Mouse (Mus musculus) thymus, adult 2 months (tissue): ENCODE data around the gene Magix. TPM values are rescaled to one million over a fixed set of nuclear protein-coding genes. Genes with fewer than 3 reads are reported as not detected.

ENCODE experiments used
- DNase-seq: peaks from one replicate; pipeline ENCODE4 v3.0.0; 2021
- H3K27ac ChIP-seq: fragments of 200-500 bp; 2 replicates; pipeline ENCODE4 v1.5.1; 2012; ENCODE audit warnings: low read length, control low read depth; ENCODE audit not compliant: control insufficient read depth, insufficient read depth
- H3K27me3 ChIP-seq: fragments of 200-500 bp; 2 replicates; pipeline ENCODE4 v1.6.1; 2012; ENCODE audit warnings: mild to moderate bottlenecking, low read length, moderate library complexity, mixed read lengths; ENCODE audit not compliant: control insufficient read depth, insufficient read depth
- H3K36me3 ChIP-seq: fragments of 200-500 bp; 2 replicates; pipeline ENCODE4 v1.6.1; 2012; ENCODE audit warnings: mild to moderate bottlenecking, low read length, moderate library complexity; ENCODE audit not compliant: control insufficient read depth, insufficient read depth
- H3K4me1 ChIP-seq: fragments of 200-500 bp; replicated peaks from 2 replicates; pipeline ENCODE4 v1.6.1; 2012; ENCODE audit warnings: low read length; ENCODE audit not compliant: control insufficient read depth, insufficient read depth
- H3K4me3 ChIP-seq: fragments of 200-500 bp; 2 replicates; pipeline ENCODE4 v1.5.1; 2012; ENCODE audit warnings: mild to moderate bottlenecking, low read length, control low read depth, moderate library complexity; ENCODE audit not compliant: control insufficient read depth, insufficient read depth
- CTCF ChIP-seq: fragments of 200-500 bp; IDR thresholded peaks from 2 replicates; pipeline ENCODE4 v1.5.1; 2012; ENCODE audit warnings: mild to moderate bottlenecking, control low read depth, low read length, moderate library complexity, borderline replicate concordance; ENCODE audit not compliant: control insufficient read depth, poor library complexity, insufficient read depth; ENCODE audit errors: extremely low read depth
- POLR2A ChIP-seq: fragments of 200-500 bp; IDR thresholded peaks from 2 replicates; pipeline ENCODE4 v1.6.1; 2012; ENCODE audit warnings: mild to moderate bottlenecking, low read length, control low read depth, moderate library complexity; ENCODE audit not compliant: control insufficient read depth, poor library complexity, insufficient read depth; ENCODE audit errors: extremely low read depth
- WGBS: fragments of 180-500 bp; shearing (Covaris S2); methylation state at CpG from one replicate; pipeline ENCODE4 v1.1.7; 2018; 5-methylcytosine and 5-hydroxymethylcytosine counted together
- polyA plus RNA-seq: library from polyadenylated mRNA; depleted of rRNA; stranded (reverse); fragments of >200 nt; gene quantifications from 2 replicates; pipeline ENCODE4 v1.2.3, GENCODE M21; 2012

The Magix gene
- polyA plus RNA-seq, 1 experiment = 3.0 TPM

- H3K36me3 ChIP-seq = peaks cover 6% of the 10 kb centered on the region
Observed at GRCm38 (mm10) chrX:7665739-7666502, 15.1 kb downstream of the Magix start.

GRCm38 (mm10) chrX:7664791-7665190 is 16.3 kb downstream of the Magix start:
- H3K27me3 ChIP-seq = no peaks in the 10 kb centered on the region
- no peak overlapping the region for H3K4me3 ChIP-seq
- H3K36me3 ChIP-seq = peaks cover 6% of the 10 kb centered on the region
- no peaks in the 10 kb centered on the region; the same call in 1 of the 2 replicates for H3K4me1 ChIP-seq
- no peak for DNase-seq
- no peak for TF ChIP-seq CTCF
- TF ChIP-seq POLR2A = no peak
- WGBS = 97% methylated on average over 11 of the region's 11 CpGs
- no peak overlapping the region for H3K27ac ChIP-seq

More at GRCm38 (mm10) chrX:7665739-7666502, 15.1 kb downstream of the Magix start:
- no peak overlapping the region for H3K27ac ChIP-seq
- DNase-seq = no peak
- no peak overlapping the region for H3K4me3 ChIP-seq
- H3K4me1 ChIP-seq = peaks cover 7% of the 10 kb centered on the region
- H3K27me3 ChIP-seq = no peaks in the 10 kb centered on the region
- WGBS = 91% methylated on average over 19 of the region's 21 CpGs
- TF ChIP-seq CTCF (no peak), POLR2A (no peak)

GRCm38 (mm10) chrX:7662936-7663335 is 18.1 kb downstream of the Magix start:
- no peaks in the 10 kb centered on the region for H3K27me3 ChIP-seq
- H3K36me3 ChIP-seq = peaks cover 6% of the 10 kb centered on the region
- TF ChIP-seq CTCF = no peak
- no peak for TF ChIP-seq POLR2A
- DNase-seq = no peak
- no peak overlapping the region for H3K27ac ChIP-seq
- H3K4me1 ChIP-seq = peaks cover 7% of the 10 kb centered on the region
- no peak overlapping the region for H3K4me3 ChIP-seq
- 86% methylated on average over 3 of the region's 3 CpGs for WGBS

- no peaks in the 10 kb centered on the region for H3K27me3 ChIP-seq
- H3K4me1 ChIP-seq = peaks cover 11% of the 10 kb centered on the region
- H3K4me3 ChIP-seq = no peak overlapping the region
- 92% methylated on average over 4 of the region's 4 CpGs for WGBS
- no peak for DNase-seq
- no peak for TF ChIP-seq CTCF
- TF ChIP-seq POLR2A = no peak
- no peak overlapping the region for H3K27ac ChIP-seq
- H3K36me3 ChIP-seq = no peaks in the 10 kb centered on the region
Observed at GRCm38 (mm10) chrX:7661086-7661485, 20.0 kb downstream of the Magix start.

GRCm38 (mm10) chrX:7658785-7659589 is 22.1 kb downstream of the Magix start:
- DNase-seq = no peak
- Histone ChIP-seq H3K4me1 (peaks cover 11% of the 10 kb centered on the region), H3K36me3 (no peaks in the 10 kb centered on the region), H3K4me3 (no peak overlapping the region), H3K27me3 (no peaks in the 10 kb centered on the region), H3K27ac (no peak overlapping the region)
- no peak for TF ChIP-seq POLR2A
- no peak for TF ChIP-seq CTCF
- WGBS = 83% methylated on average over 11 of the region's 11 CpGs

DNA sequence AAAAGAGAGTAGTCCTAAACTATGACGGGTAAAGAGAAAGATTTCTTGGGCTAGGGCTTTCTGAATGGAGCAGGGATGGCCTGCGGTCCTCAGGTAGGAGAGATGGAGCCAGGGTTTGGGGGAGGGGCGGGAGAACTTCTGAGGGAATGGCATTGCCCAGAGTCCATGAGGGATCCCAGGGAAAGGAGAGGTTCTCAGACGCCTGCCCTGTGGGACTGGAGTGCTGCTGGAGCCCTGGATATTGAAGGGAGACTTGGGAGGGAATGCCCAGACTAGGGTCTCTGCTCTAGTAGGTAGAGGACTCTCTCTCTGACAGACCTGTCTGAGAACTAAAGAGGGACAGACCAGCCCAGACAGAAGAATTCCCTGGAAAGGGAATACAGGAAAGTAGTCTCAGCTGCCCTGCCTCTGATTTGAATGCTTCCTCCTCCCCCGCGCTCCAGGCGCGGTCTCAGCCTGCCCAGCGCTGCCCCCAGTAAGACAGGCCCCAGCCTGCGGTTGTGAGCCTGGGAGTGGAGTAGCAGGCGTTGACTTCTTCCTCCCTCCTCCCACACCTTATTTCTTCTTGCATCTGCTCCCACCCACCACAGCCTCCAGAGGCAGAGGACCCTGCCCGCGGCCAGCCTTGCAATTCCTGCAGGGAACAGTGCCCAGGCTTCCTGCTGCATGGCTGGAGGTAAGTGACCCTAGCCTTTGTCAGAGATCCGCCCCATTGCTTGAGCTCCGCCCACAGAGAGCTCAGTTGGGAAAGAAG is 22.8 kb downstream of the Magix start:
- Histone ChIP-seq H3K27me3 (no peaks in the 10 kb centered on the region), H3K27ac (no peak overlapping the region), H3K4me1 (peaks cover 16% of the 10 kb centered on the region), H3K4me3 (peak overlapping the region; percentile 16), H3K36me3 (no peaks in the 10 kb centered on the region)
- TF ChIP-seq POLR2A (no peak), CTCF (no peak)
- 35% methylated on average over 12 of the region's 15 CpGs for WGBS
- no peak for DNase-seq
